Mouse (Mus musculus): Measurements from ENCODE around the gene Brd3os.

Gene Brd3os

DNA sequence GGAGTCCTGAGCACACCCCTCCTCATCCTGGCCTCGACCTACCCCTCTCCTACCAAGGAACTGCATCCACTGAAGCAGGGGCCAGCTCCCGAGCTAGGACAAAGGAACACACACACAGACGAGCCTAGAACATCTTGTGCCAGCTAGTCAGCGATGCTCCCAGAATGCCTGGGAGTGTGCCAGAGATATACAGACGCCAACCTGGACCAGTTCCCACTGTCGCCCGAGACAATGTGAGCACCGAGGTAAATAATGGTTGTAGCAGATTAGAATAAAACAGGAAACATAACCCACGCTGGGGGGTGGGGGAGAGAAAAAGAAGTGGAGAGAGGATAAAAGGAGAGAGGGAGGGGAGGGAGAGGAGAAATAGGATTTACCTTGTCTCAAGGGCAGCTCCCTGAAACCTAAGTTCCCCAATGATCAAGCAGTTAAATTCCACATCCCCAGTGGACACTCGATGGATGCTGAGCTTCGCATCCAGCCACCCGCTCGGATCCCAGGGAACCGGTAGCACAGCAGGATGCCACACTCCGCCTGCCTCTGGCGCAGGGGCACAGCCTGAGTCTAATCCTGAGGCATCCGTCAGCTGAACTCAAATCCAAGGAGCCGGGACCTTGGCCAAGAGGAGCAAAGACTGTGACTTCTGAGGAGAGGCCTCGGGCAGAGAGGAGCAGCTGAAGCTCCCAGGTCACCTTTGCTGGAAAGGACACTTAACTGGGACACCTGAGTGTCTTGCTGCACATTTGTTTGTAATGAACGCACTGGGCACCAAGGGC, 20.6 kb upstream of the Brd3os start:
- peak; percentile 74 to 85 for DNase-seq

DNA sequence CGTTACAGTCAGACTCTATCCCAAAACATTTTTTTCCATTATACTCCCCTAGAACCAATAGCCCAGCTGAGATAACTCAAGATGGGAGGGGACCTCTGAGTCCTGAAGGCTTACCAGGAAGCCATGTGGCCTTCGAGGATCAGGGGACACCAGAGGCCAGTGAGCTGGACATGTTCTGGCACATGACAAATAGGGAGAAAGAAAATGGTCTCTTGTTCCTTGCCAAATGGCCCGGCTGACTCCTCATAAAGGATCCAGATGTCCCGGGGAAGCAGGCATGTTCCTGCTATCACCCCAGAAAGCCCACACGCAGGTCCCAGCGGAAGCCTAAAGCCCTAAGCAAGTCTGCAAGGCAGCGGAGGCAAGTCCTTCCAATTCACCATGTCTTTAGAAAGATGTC, 18.5 kb upstream of the Brd3os start:
- no peak for DNase-seq

DNA sequence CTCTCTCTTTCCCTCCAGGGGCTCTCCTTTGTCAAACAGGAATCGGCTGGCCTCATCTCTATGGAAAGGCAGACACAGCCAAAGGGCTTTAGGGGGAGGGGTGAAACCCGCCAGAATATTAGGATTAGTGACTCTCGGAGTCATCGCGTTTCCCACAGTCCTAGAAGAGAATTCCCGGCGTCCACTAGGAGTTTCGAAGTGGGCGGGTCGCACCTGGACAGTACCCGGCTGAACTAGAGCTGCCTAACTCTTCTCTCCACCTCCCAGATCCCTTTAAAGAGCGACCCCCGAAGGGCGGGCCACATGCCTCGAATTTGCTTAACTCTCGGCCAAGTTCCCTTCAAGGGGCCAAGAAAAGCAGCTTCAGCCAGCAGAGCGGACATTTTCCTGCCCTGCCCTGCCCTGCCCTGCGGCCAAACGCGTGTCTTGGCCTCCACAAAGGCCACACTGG, 16.9 kb upstream of the Brd3os start:
- DNase-seq: no peak

DNA sequence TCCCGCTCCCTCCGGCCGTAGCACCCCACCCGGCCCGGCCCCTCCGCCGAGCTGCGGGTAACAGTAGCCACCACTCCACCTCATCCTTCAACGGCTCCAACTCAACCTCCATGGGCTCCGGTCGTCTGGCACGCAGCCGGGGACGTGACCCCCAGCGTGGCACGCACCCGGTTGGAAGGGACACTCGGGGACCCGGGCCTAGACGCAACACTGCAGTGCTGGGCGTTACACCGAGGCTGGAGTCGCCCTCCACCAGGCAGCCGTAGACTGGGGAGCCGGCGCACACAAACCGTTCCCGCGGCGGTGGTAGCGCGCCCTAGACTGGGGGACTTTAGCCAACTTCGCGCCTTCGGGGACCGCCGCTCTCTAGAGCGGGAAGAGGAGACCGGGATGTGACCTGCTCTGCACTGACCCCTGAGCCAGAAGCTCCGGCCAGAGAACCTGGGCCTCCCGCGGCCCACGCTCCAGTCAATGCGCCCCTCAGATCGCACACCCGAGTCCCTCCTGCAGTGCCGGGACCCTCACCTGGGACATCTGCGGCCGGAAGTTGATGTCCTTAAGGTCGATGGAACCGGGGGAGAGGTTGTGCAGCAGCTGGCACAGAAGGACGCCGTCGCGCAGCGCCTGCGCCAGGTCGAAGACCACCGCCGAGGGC, 16.2 kb upstream of the Brd3os start:
- DNase-seq: peak; percentile 28 to 43

DNA sequence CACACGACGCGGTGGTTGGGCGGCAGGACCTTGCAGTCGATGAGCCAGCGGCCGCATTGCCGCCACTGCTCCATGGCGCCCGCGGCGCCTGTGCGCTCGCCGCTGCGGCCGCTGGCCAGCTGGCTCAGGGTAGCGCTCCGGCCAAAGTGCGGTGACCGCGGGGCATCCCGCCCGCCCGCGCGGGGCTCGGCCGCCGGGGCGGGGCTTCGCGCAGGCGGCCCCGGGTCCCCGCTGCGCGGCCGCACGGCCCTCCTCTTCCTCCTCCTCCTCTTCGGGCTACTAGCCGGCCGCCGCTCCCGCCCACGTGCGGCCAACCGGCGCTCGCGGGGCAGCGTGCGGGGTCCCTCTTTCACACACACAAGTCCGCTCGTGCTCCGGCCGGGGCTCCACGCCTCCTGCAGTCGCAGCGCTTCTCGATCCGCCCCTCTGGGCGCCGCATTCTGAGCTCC, 15.7 kb upstream of the Brd3os start:
- peak; percentile 42 to 66 for DNase-seq

DNA sequence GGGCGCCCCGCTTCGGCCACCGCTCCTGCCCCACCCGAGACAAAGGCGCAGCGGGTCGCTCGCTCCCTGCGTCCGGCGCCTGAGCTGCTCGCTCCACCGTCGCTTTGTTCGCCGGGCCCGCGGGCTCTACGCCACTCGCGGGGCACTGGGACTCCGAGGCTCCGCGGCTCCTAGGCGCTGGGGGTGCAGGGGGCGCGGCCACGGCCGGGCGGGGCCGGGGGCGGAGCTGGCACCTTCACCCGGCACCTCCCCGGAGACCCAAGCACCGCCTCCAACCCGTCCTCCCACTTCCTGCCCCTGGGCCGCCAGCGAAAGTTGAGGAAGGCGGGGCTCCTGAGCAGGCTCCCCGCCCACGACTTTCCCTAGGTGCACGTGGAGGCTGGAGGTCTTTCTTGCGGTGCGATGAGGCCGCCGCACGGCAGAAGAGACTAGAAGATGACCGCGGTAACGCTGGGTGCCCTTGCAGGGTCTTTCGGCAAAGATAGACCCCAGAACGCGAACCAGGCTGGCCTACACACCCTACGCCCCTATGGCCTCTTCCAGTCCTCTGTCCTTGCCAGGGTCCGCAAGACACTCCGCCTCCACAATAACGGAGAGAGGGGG, 15.2 kb upstream of the Brd3os start, which contains the start of gene Vav2:
TSS of gene Vav2 (minus strand) at position 179 of the 603 bp plus-strand sequence.
- DNase-seq: peak; percentile 67 to 80

DNA sequence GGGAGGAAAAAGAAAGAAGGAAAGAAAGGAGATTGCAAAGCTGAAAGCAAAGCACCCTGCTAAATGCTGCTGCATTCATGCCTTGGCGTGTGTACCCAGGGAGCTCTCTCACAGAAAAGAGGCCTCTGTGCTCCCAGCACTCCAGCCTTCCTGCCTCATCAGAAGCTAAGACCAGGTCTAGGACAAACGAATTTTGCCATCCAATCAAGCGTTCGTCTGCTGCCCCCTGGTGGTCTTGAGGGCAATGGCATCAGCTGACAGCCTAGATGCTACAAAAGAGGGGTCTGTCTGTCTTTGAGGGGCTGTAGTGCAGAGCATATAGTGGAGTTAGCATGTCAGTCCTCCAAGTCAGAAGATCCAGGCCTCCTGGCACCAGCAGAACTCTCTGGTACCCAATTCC, 14.1 kb upstream of the Brd3os start:
- DNase-seq: peak; percentile 86 to 91

DNA sequence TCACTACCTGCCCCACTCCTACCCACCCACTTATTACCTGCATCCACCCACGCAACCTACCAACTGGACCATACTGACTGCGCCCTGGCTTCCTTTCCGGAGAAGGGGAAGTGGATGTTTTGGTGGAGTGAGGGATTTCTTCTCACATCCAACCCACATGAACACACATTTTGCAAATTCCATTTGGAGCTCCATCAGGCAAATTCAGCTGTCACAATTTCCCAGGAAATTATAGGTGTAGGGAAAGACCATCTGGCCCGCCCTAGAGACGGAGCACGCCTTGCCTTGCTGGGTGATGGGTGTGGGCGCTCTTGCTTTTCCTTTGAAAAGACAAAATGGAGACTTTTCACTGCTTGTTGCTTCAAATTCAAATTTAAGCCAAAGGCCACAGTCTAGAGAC, 11.5 kb upstream of the Brd3os start:
- DNase-seq: no peak

DNA sequence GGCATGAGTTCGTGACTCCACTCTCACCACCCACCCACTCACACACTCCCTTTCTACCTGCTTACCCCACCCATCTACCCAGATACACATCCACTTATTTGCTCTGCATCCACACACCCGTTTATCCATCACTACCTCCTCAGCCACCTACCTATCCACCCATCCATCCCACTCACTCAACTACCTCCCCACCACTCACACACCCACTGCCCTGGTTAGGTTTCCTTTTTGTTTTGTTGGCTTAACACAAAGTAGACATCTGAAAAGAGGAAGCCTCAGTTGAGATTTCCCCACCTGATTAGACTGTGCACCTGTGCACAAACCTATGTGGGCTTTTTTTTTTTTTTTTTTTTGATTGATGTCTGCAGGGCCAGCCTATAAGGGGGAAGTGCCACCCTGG, 9.5 kb upstream of the Brd3os start:
- no peak for DNase-seq

DNA sequence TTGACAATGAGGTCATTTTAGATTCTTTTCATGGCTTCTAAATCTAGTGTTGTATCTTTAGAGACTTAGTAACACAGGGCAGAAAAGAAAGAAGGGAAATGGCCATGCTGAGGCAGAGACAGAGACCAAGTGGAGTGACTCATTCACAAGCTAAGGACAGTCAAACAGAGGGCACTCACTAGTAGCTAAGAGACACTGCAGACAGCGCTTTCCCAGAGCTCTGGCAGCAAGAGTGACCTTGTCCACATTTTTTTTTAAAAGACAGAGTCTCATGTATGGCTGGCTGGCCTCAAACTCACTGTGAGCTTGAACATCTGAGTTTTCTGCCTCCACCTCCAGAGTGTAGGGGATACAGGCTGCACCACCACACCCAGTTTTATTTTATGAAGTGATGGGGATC, 4.2 kb upstream of the Brd3os start:
- no peak for DNase-seq

DNA sequence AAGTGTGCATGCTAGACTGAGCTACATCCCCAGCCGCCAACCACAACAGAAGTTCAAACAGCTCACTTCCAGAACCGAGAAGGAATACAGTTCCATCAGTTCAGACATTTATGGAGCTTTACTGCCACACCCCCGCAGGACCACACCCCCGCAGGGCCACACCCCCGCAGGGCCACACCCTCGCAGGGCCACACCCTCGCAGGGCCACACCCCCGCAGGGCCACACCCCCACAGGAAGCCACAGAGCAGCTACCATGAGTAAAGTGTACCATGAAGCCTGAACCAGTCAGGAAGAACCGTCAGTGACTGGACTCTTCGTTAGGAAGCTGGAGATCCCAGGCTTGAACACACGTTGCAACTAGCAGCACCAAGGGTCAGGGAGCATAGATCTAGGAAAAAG, 3.8 kb upstream of the Brd3os start:
- no peak for DNase-seq

DNA sequence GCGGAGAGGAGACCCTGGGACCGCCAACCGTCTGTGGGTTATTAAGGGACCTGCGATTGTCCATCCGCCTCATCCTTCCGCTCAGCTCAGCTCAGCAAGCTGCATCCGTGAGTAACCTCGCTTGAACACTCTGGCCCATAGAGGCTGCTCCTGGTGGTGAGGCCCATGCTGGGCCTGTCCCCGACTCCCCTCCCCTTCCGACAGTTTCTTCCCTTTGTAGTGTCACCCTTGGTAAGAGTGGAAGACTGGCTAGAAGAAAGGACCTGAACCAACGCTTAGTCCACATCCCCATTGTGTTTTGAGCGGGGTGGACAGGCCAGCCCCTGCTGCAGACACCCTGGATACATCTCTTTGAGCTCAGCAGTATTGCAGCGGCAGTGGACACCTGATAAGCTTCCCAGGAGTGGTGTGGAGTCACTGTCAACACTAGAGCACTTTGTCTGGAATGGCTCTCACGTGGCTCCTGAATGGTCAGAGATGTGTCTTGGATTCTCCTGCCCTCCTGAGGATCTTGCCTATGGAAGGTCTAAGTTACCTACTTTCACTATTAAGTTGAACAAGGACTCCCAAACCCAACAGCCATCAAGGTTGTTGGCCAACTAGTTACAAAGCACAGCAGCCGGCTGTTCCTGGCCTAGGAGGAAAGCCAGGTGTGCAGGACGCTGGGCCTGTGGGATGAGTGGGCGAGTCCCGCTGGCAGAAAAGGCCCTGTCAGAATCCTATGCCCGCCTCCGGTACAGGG, 755 bp downstream of the Brd3os start:
- DNase-seq: no peak

DNA sequence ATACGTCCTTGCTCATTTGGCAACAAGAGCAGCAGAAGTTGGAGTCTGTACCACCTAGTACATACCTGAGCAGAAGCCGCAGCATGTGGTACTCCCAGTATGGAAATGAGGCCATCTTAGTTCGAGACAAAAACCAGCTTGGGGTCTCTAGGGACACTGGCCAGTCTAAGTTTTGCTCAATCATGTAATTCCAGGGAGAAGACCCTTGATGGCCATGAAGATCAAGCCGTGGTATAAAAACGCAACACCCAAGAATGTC, 1.3 kb downstream of the Brd3os start:
- no peak for DNase-seq

DNA sequence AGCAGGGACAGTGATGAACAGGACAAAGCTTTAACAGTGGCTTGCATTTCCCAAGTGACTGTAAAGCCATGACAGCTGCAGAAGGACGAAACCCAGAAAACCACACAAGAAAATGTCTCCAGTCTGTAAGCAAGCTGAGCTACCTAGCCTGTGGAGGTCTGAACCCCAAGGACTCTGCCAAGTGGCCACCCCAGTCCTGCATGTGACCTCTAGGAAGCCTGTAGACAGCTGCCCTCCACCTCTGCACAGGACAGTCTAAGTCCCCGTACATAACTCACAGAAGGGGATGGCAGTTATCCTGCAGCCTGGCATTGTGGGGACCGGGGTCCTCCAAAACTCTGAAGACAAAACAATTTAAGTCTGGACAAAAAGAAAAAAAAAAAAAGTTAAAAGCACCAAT, 3.8 kb downstream of the Brd3os start:
- DNase-seq: no peak

DNA sequence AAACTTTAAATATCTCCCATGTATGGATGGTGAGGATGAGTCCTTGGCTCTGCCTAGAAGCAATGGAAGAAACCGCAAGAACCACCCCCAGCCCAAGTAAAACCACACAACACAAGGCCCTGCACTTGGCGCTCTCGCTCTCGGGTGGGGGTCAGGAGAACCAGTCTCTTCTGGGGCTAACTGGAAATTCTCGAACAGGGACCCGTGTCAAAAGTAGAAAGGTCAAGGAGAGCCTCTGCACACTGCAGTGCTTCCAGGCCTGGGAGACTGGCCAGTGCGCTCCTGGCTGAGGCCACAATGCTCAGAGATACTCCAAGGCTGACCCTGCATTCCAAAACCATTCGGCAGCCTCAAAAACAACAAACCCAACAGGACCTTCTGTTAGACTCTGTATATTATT, 4.7 kb downstream of the Brd3os start:
- DNase-seq: no peak

DNA sequence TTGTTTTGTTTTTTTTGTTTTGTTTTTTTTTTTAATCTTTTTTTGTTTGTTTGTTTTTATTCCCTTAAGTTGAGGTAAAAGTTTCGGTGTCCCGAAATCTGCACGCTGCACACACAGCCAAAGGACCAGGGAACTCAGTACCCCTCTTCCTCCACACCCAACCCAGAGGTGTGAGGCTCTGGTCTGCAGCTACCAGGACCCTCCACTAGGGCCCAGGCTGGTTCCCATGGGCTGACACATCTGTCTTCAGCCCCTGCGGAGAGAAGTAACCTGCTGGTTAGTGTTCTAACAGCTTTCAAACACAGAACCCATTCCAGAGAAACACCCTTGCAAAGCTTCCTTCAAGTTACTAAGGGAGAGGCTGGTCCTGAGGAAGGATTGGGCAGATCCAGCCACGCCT, 5.7 kb downstream of the Brd3os start:
- no peak for DNase-seq

DNA sequence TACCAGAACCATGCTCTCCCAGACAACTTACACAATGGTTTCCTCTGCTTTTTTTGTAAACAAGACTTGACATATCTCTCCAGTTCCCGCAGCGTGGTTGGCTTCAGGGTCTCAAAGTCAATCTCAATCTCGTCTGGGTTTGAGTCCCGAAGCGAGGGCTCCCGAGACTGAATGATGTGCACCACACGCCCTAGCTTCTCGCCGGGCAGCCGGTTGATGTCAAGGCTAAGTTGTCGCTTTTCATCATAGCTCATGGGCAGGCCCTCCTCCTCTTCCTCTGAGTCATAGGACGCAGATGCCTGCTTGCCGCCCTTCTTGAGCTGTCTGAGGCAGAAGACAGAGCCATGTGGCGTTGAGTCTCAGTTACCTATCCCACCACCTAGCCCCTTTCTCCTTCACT, 8.1 kb downstream of the Brd3os start:
- DNase-seq: no peak

DNA sequence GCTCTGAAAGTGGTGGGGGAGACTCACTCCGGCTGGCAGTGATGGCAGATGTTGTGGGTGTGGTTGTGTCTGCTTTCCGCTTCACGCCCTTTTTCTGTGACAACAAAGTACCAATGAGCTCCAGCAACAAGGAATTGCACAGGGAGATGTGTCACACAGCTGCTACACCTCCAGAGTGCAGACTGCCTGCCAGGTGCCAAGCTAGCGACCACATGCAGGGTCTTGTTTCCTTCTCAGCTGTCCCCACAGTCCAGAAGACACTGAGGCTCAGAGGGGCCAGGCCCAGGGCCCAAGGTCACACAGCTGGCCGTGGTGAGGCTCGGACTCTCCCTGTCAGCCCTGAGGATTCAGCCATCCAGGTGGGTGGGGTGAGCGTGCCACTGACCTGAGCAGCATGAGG, 17.6 kb downstream of the Brd3os start:
- no peak for DNase-seq

DNA sequence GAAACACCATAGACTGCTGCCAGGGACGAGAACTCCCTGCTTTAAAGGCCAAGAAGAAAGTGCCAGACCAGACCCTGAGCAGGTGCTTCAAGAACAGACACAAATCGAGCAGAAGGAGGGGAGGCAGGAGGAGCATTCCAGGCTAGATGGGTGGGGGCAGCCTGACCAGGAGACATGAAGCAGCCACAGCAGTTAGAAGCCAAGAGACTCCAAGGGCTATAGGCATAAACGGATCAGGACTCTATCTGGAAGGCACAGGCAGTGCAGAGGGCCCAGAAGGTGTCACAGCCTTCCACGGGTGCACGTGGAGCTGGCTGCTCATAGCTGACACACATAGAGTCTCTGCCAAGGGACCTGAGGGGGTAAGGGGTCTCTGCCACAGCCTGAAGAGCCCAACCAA, 18.0 kb downstream of the Brd3os start:
- DNase-seq: no peak

DNA sequence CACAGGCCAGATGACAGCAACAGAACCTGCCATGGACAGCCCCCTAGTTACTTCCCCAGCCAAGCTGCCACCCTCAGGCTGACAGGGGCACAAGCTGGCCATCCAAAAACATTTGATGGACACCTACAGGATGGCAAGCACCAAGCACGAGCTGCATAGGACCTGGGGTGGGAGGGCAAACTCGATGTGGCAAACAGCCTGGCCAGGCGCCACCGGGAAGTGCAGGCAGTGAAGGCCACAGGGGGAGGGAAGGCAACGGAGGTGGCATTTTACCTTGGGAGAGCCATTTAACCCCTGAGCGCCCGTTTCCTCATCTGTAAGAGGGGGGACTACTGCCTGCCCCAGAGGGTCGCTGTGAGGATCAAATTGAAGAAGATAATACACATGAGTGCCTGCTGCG, 18.5 kb downstream of the Brd3os start:
- DNase-seq: no peak

DNA sequence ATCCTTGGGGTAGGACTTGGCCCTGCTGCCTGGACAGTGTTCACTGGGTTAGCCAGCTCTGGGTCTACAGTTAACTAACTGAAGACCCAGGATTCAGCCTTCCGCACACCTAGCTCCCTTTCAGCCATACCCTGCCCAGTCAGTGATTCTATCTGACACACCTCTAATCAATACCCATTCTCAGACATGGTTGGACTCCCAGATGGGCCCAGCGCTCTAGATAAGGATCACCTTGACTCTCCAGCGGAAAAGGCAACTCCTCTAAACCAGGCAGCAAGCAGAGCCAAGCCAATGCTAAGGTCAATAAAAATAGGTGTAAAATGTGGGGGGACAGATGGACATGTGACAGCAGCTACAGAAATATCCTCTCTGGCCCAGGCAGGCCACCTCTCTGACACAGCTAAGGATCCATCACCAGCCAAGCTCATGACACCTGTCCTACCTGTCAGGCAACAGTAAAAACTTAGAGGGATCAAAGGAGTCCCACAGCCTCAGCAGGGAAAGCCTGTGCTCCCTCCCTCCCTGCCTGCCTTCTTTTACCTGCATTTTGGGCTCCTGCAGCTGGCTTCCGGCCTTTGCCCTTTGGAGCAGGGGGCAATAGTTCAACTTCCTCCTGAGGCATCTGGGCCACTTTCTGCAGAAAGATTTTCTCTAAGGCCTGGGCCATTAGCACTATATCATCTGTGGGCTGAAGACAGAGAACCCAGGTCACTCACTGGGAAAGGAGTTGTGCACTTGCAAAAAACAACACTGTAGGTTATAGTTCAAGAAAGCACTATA, 19.9 kb downstream of the Brd3os start:
- DNase-seq: no peak

DNA sequence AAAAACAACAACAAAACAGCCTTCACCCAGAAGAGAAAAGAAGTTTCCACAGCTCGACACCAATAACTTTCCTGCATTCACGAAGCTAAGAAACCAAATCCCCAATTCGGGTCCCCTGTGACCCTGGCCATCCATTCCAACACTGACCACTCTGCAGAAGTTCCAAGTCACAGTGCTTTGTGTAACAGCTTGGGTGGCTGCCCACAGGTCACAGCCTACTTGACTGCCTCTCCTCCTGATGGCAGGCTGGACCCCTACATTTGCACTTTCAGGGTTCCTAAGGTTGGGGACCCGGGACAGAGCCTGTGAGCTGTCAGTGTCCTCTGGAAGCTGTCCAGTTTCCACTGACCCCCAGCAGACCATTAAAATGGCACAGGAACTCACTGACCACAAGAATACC, 20.8 kb downstream of the Brd3os start:
- DNase-seq: no peak
